Mouse (Mus musculus) limb, embryonic 13.5 days (tissue): ENCODE data around the gene Srm. TPM values are rescaled to one million over a fixed set of nuclear protein-coding genes. Genes with fewer than 3 reads are reported as not detected.

Experiments
- ATAC-seq: fragments of 200-750 bp; cut with Nextera tagmentation; 2 replicates; pipeline ENCODE4 v1.8.0; 2017; ENCODE audit warnings: low read depth, moderate number of reproducible peaks, moderate TSS enrichment; ENCODE audit not compliant: low FRiP score
- H3K27ac ChIP-seq: fragments of 300-500 bp; sonication (generic); 2 replicates; pipeline ENCODE4 v1.5.1; 2015; ENCODE audit warnings: inconsistent platforms, mild to moderate bottlenecking, moderate library complexity
- H3K27me3 ChIP-seq: fragments of 300-500 bp; sonication (generic); 2 replicates; pipeline ENCODE4 v1.6.1; 2015; ENCODE audit warnings: mild to moderate bottlenecking, inconsistent platforms
- H3K36me3 ChIP-seq: fragments of 300-500 bp; sonication (generic); 2 replicates; pipeline ENCODE4 v1.6.1; 2015; ENCODE audit warnings: inconsistent platforms, mild to moderate bottlenecking, moderate library complexity
- H3K4me1 ChIP-seq: fragments of 300-500 bp; sonication (generic); 2 replicates; pipeline ENCODE4 v1.6.1; 2015; ENCODE audit warnings: inconsistent platforms
- H3K4me2 ChIP-seq: fragments of 300-500 bp; sonication (generic); replicated peaks from 2 replicates; pipeline ENCODE4 v1.6.1; 2015; ENCODE audit warnings: inconsistent platforms, mild to moderate bottlenecking, moderate library complexity
- H3K4me3 ChIP-seq: fragments of 300-500 bp; sonication (generic); 2 replicates; pipeline ENCODE4 v1.5.1; 2015; ENCODE audit warnings: moderate library complexity, mild to moderate bottlenecking, inconsistent platforms
- H3K9ac ChIP-seq: fragments of 300-500 bp; sonication (generic); 2 replicates; pipeline ENCODE4 v1.6.1; 2015; ENCODE audit warnings: mild to moderate bottlenecking, inconsistent platforms
- H3K9me3 ChIP-seq: fragments of 300-500 bp; sonication (generic); 2 replicates; pipeline ENCODE4 v1.6.1; 2016; ENCODE audit warnings: inconsistent platforms
- WGBS: fragments of 180-500 bp; shearing (Covaris S2); methylation state at CpG from one replicate; pipeline ENCODE4 v1.1.7; 2015; 5-methylcytosine and 5-hydroxymethylcytosine counted together
- polyA plus RNA-seq: library from polyadenylated mRNA; unstranded; fragments of >200 nt; fragmentation: Nextera tagmentation; extraction: Ambion mirVana; gene quantifications from 2 replicates; pipeline ENCODE4 v1.2.1, GENCODE M21; 2015

The Srm gene
- polyA plus RNA-seq, 1 experiment from 2014 or later, result 223 TPM

- WGBS, result 82% methylated on average over 10 of the region's 10 CpGs
Measured at GRCm38 (mm10) chr4:148625010-148625409, 33.7 kb downstream of the Srm start.

DNA sequence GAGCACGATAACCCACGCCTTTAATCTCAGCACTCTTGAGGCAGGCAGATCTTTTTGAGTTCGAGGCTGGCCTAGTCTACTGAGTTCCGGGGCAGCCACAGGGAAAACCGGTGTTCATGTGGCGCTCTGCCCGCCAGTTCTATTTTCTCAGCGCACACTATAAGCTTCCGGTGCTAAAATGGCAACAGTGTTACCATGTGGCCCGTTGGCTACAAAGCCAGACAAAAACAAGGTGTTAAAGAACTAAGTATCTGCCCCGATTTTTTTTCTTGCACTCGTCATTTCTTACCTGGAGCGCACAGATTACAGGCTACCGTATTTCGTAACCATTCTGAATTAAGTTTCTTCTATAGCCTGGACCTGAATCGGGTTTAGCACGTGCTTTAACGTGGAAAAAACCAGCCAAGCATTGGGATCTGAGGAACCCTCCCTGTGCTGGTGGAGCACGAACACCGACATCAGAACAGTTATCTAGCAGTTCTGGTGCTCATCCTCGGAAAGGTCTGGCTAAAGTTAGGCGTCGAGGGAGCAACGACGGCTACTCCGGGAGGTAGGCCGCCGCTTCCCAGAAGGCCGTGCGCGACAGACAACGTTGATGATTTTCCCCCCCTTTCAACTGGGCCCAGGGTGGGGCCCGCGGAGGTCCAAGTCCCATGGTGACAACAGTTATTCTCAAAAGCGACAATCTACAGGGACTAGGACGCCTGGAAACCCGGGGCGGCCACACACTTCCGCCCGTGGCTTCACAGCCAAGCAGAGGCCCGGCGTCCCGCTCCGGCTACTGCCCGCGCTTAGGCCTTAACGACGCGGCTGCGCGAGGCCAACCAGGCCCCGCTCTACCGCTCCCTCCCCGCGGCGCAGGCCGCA lies 34.7 kb downstream of the Srm start:
- peak overlapping the region; percentile 99 for H3K9ac ChIP-seq
- H3K9me3 ChIP-seq, result no peaks in the 10 kb centered on the region
- no peaks in the 10 kb centered on the region for H3K27me3 ChIP-seq
- under 1% methylated on average over 55 of the region's 57 CpGs for WGBS
- H3K36me3 ChIP-seq, result peaks cover 41% of the 10 kb centered on the region
- H3K27ac ChIP-seq, result peak overlapping the region; percentile 95
- peak; percentile 60 for ATAC-seq
- peaks cover 23% of the 10 kb centered on the region for H3K4me1 ChIP-seq
- H3K4me3 ChIP-seq, result peak overlapping the region; percentile 98
- peak overlapping the region; percentile 86 for H3K4me2 ChIP-seq

More at GRCm38 (mm10) chr4:148625010-148625409, 33.7 kb downstream of the Srm start:
- Histone ChIP-seq H3K9me3 (no peaks in the 10 kb centered on the region), H3K4me3 (peak overlapping the region; percentile 98), H3K4me1 (peaks cover 23% of the 10 kb centered on the region), H3K27me3 (no peaks in the 10 kb centered on the region), H3K36me3 (peaks cover 49% of the 10 kb centered on the region), H3K4me2 (peak overlapping the region; percentile 86), H3K9ac (peak overlapping the region; percentile 99), H3K27ac (no peak overlapping the region)
- ATAC-seq, result no peak

DNA sequence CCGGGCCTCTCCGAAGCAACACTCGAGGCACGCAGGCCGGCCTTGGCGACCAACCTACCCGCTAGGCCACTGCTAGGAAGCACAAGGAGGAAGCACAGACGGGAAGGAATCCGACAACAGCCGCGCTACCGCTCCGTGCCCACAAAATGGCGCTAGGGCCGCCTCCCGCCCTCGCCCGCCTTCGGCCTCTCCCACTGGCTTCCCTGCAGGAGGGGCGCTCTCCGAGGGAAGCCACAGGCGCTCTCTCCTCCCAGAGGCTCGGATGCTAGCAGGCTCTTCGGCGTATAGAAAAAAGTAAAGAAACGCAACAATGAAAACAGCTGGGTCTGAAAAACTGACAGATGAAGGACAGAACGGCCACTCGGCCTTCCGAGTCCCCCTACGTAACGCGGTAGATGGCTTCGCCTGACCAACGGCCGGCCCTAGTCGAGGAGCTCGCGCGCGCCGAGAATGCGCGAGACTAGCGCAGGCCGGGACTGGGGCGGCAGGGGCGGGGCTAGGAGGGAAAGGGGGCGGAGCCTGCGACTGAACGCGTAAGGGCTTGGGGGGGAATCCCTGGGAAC lies 35.4 kb downstream of the Srm start, which contains the start of gene Tardbp:
Gene Tardbp (minus strand): TSS at position 397 of the 563 bp plus-strand sequence.
- H3K36me3 ChIP-seq, result peaks cover 34% of the 10 kb centered on the region
- no peaks in the 10 kb centered on the region for H3K9me3 ChIP-seq
- peak within 1 kb of the TSS; percentile 99 for H3K9ac ChIP-seq
- peak; percentile 97 for ATAC-seq
- H3K4me3 ChIP-seq, result peak within 1 kb of the TSS; percentile 98
- whole genome bisulfite sequencing, result under 1% methylated on average over 51 of the region's 51 CpGs
- H3K4me2 ChIP-seq, result peak within 1 kb of the TSS; percentile 86
- no peaks in the 10 kb centered on the region for H3K27me3 ChIP-seq
- H3K27ac ChIP-seq, result peak within 1 kb of the TSS; percentile 95
- peaks cover 21% of the 10 kb centered on the region for H3K4me1 ChIP-seq

DNA sequence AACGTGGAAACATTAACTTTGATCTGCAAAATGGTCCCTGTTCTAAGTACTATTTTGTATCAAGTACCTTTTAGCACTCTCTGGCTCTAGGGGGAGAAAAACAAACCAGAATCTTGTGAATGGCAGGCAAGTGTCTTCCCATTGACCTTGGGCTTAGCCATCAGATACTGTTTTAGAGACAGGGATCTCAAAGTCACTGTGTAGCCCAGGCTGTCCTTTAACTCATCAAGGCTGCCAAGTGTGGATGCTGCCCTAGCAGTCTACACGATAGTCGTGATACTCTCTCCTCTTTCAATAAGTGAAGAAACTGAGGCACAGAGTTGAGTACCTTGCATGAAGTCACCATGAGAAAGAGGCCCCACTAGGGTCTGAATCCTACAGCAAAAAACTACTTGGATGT lies 35.9 kb downstream of the Srm start:
- Histone ChIP-seq H3K27me3 (no peaks in the 10 kb centered on the region), H3K4me3 (peak overlapping the region; percentile 98), H3K9ac (peak overlapping the region; percentile 53), H3K27ac (no peak overlapping the region), H3K4me1 (peaks cover 21% of the 10 kb centered on the region), H3K9me3 (no peaks in the 10 kb centered on the region), H3K36me3 (peaks cover 29% of the 10 kb centered on the region), H3K4me2 (peak overlapping the region; percentile 86)
- ATAC-seq, result peak; percentile 14
- WGBS, result 63% methylated on average over 3 of the region's 3 CpGs

DNA sequence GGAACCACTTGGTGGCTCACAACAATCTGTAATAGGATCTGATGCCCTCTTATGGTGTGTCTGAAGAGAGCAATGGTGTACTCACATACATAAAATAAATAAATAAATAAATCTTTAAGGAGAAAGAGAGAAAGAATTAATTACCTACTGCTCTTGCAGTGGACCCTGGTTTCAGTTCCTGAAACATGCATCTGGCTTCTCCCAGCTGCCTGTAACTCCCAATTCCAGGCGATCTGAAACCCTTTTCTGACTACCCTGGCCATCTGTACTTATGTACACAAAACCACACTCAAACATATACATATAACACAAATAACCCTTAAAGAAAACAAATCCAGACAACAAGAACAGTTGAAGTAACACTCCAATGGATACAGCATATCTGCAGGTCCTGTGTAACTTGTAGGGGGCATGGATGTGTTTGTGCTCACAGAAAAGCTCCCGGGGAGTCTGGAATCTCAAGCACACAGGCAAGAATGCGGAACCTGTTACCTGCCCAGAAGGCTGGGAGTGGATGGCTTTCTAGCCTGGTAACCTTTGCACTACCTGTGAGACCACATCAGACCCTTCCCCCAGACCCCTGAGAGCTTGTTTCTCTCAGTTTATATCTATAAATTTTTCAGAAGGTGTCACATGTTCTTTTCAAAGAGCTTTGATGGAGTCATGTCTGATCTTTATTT lies 40.9 kb downstream of the Srm start:
- 69% methylated on average over 3 of the region's 3 CpGs for whole genome bisulfite sequencing
- no peak overlapping the region for H3K9ac ChIP-seq
- no peaks in the 10 kb centered on the region for H3K27me3 ChIP-seq
- H3K4me2 ChIP-seq, result no peak overlapping the region
- no peak overlapping the region for H3K4me3 ChIP-seq
- H3K27ac ChIP-seq, result no peak overlapping the region
- no peak for ATAC-seq
- H3K4me1 ChIP-seq, result no peaks in the 10 kb centered on the region
- no peaks in the 10 kb centered on the region for H3K36me3 ChIP-seq
- H3K9me3 ChIP-seq, result no peaks in the 10 kb centered on the region

DNA sequence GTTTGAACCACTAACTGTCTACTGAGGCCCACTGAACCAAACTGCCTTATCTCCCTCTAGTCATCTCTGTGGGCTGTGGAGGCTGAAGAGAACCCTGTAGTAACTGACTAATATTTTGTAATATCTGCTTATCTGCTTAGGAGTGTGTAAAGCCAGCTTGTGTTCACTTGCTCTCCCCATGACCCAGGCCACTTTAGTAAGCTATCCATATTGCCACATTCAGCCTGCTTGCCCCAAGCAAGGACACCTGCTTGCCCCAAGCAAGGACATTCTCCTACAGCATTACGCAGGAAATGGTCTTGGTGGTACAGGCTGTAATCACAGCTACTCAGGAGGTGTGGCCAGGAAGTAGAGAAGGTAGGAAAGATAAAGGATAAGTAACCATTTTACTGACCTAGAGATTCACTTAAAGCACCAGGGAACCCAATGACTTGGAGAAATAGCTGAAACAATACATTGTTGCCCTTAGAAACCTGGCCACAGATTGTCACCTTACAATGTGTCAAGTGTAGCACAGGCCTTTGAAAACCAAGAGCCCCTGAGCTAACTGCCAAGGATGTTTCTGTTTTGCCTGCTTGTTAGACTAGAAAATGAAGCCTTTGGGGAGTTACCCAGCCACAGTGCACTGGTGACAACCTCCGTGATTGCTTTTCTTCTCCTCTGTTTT lies 42.2 kb downstream of the Srm start:
- no peak overlapping the region for H3K4me3 ChIP-seq
- ATAC-seq, result no peak
- no peaks in the 10 kb centered on the region for H3K27me3 ChIP-seq
- WGBS, result 61% methylated on average over 2 of the region's 2 CpGs
- no peak overlapping the region for H3K9ac ChIP-seq
- no peaks in the 10 kb centered on the region for H3K9me3 ChIP-seq
- H3K27ac ChIP-seq, result no peak overlapping the region
- no peaks in the 10 kb centered on the region for H3K36me3 ChIP-seq
- H3K4me2 ChIP-seq, result no peak overlapping the region
- H3K4me1 ChIP-seq, result no peaks in the 10 kb centered on the region

DNA sequence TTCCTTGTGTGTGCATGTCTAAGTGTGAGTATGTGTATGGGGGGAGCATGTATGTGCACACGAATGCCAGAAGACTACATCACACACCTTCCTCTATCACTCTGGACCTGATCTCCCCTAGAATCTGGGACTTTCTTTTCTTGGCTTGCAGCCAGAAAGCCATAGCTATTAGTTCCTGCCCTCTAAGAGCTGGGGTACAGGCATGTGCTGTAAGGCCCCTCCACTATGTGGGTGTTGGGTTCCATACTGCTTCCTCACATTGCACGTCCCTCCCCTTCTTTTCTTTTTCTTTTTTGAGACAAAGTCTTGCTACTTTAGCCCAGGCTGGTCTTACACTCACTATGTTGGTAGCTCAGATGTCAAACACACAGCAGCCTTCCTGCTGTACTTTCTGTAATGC lies 44.0 kb downstream of the Srm start:
- no peak overlapping the region for H3K4me3 ChIP-seq
- no peaks in the 10 kb centered on the region for H3K9me3 ChIP-seq
- no peak overlapping the region for H3K9ac ChIP-seq
- no peaks in the 10 kb centered on the region for H3K27me3 ChIP-seq
- no peaks in the 10 kb centered on the region for H3K36me3 ChIP-seq
- ATAC-seq, result no peak
- no peak overlapping the region for H3K4me2 ChIP-seq
- WGBS, result 76% methylated on average over 2 of the region's 2 CpGs
- H3K4me1 ChIP-seq, result no peaks in the 10 kb centered on the region
- no peak overlapping the region for H3K27ac ChIP-seq

- Histone ChIP-seq H3K9me3 (no peaks in the 10 kb centered on the region), H3K36me3 (no peaks in the 10 kb centered on the region), H3K4me2 (no peak overlapping the region), H3K4me1 (no peaks in the 10 kb centered on the region), H3K4me3 (no peak overlapping the region), H3K27me3 (no peaks in the 10 kb centered on the region), H3K9ac (no peak overlapping the region), H3K27ac (no peak overlapping the region)
- WGBS, result 46% methylated on average over 9 of the region's 9 CpGs
- ATAC-seq, result no peak
Measured at GRCm38 (mm10) chr4:148638302-148638701, 47.0 kb downstream of the Srm start.

- H3K9ac ChIP-seq, result no peak overlapping the region
- WGBS, result 77% methylated on average over 2 of the region's 2 CpGs
- H3K4me2 ChIP-seq, result no peak overlapping the region
- no peaks in the 10 kb centered on the region for H3K9me3 ChIP-seq
- no peaks in the 10 kb centered on the region for H3K36me3 ChIP-seq
- H3K27me3 ChIP-seq, result no peaks in the 10 kb centered on the region
- no peak for ATAC-seq
- no peak overlapping the region for H3K4me3 ChIP-seq
- H3K27ac ChIP-seq, result no peak overlapping the region
- 0 out of 2 replicates have a peak, but pooled peaks cover 4% of the 10 kb centered on the region for H3K4me1 ChIP-seq
Measured at GRCm38 (mm10) chr4:148639455-148639854, 48.2 kb downstream of the Srm start.

DNA sequence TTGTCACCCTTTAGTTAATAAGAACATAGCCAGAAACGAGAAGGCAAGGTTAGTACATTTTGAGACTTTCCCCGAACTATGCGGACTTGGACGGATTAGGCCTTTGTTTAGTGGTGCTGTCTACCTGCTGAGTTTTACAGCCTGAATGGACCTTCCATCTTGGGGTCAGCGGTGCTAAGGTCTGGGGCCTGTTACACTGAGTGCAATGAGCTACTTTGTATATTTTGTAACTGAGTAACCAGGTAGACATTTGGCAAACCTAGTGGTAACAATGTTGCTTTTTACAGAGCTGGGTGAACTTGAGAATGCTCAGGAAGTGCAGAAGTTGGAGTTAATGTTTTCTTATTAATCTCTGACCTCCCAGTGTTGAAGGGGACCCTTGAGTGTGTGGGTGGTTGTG lies 49.8 kb downstream of the Srm start:
- Histone ChIP-seq H3K4me3 (no peak overlapping the region), H3K4me1 (0 out of 2 replicates have a peak, but pooled peaks cover 4% of the 10 kb centered on the region), H3K27me3 (no peaks in the 10 kb centered on the region), H3K9me3 (no peaks in the 10 kb centered on the region), H3K27ac (no peak overlapping the region), H3K36me3 (no peaks in the 10 kb centered on the region), H3K4me2 (no peak overlapping the region), H3K9ac (no peak overlapping the region)
- ATAC-seq, result no peak
- 72% methylated on average over 5 of the region's 5 CpGs for WGBS

GRCm38 (mm10) chr4:148643291-148644156 lies 52.2 kb downstream of the Srm start, which contains the start of gene Gm572:
Gene Gm572 (plus strand): TSS chr4:148643317.
- no peaks in the 10 kb centered on the region for H3K36me3 ChIP-seq
- H3K4me1 ChIP-seq, result 0 out of 2 replicates have a peak, but pooled peaks cover 4% of the 10 kb centered on the region
- peak within 1 kb of the TSS; percentile 51 for H3K4me2 ChIP-seq
- no peak within 1 kb of the TSS for H3K27ac ChIP-seq
- 61% methylated on average over 15 of the region's 15 CpGs for WGBS
- ATAC-seq, result peak; percentile 26; the same call in 1 of the 2 replicates
- no peak within 1 kb of the TSS for H3K9ac ChIP-seq
- no peaks in the 10 kb centered on the region for H3K9me3 ChIP-seq
- H3K27me3 ChIP-seq, result no peaks in the 10 kb centered on the region
- H3K4me3 ChIP-seq, result peak within 1 kb of the TSS; percentile 6; the same call in 1 of the 2 replicates
